Mouse (Mus musculus) liver, embryonic 14.5 days (tissue): Measurements from ENCODE around the gene Atrnl1. TPM values are rescaled to one million over a fixed set of nuclear protein-coding genes. Genes with fewer than 3 reads are reported as not detected.

ENCODE experiments used
- ATAC-seq: fragments of 200-750 bp; cut with Nextera tagmentation; 2 replicates; pipeline ENCODE4 v1.8.0; 2017; ENCODE audit warnings: moderate number of reproducible peaks, mild to moderate bottlenecking, moderate library complexity; ENCODE audit not compliant: insufficient read depth
- DNase-seq, 3 experiments: peaks; one replicate each; pipeline ENCODE4 v3.0.0-alpha.2; 2012 to 2013; ENCODE audit warnings: low read depth in 3 of 3, low spot score in 3 of 3
- H3K27ac ChIP-seq: fragments of 300-500 bp; sonication (generic); 2 replicates; pipeline ENCODE4 v1.5.1; 2014; ENCODE audit warnings: moderate library complexity, mild to moderate bottlenecking, control low read depth, inconsistent platforms
- H3K27me3 ChIP-seq: fragments of 300-500 bp; sonication (generic); 2 replicates; pipeline ENCODE4 v1.6.1; 2014; ENCODE audit warnings: mild to moderate bottlenecking, low read length, moderate library complexity; ENCODE audit not compliant: control insufficient read depth, insufficient read depth
- H3K36me3 ChIP-seq: fragments of 300-500 bp; sonication (generic); replicated peaks from 2 replicates; pipeline ENCODE4 v1.6.1; 2014; ENCODE audit warnings: low read depth; ENCODE audit not compliant: control insufficient read depth, insufficient read depth
- H3K4me1 ChIP-seq, 2 experiments: fragments of 200-500 bp in 1 of 2; fragments of 300-500 bp in 1 of 2; sonication (generic) in 1 of 2; replicated peaks; 2 replicates each; pipeline ENCODE4 v1.6.1; 2012 to 2014; ENCODE audit warnings: antibody characterized with exemption in 1 of 2, inconsistent platforms in 1 of 2, low read length in 1 of 2; ENCODE audit not compliant: control insufficient read depth in 2 of 2, insufficient read depth in 2 of 2
- H3K4me2 ChIP-seq: fragments of 300-500 bp; sonication (generic); 2 replicates; pipeline ENCODE4 v1.6.1; 2014; ENCODE audit warnings: low read depth, mild to moderate bottlenecking, control low read depth, moderate library complexity
- H3K4me3 ChIP-seq, 2 experiments: fragments of 200-500 bp in 1 of 2; fragments of 300-500 bp in 1 of 2; sonication (generic) in 1 of 2; 2 replicates each; pipeline ENCODE4 v1.5.1; 2012 to 2014; ENCODE audit warnings: low read depth in 2 of 2, low read length in 2 of 2, mild to moderate bottlenecking in 2 of 2, control low read depth in 1 of 2, inconsistent platforms in 1 of 2, moderate library complexity in 1 of 2; ENCODE audit not compliant: insufficient read depth in 1 of 2
- H3K9ac ChIP-seq: fragments of 300-500 bp; sonication (generic); replicated peaks from 2 replicates; pipeline ENCODE4 v1.6.1; 2014; ENCODE audit warnings: mild to moderate bottlenecking, control low read depth, moderate library complexity
- H3K9me3 ChIP-seq: fragments of 300-500 bp; sonication (generic); 2 replicates; pipeline ENCODE4 v1.6.1; 2016; ENCODE audit warnings: low read length, mixed read lengths; ENCODE audit not compliant: control insufficient read depth
- CTCF ChIP-seq: IDR thresholded peaks from 2 replicates; pipeline ENCODE4 v1.5.1; 2016; ENCODE audit warnings: antibody characterized with exemption, low read depth, control low read depth
- EP300 ChIP-seq: IDR thresholded peaks from 2 replicates; pipeline ENCODE4 v1.6.1; 2016; ENCODE audit warnings: antibody characterized with exemption, low read depth
- WGBS: fragments of 180-500 bp; shearing (Covaris S2); extraction: QIAGEN DNeasy Blood & Tissue Kit; methylation state at CpG from one replicate; pipeline ENCODE4 v1.1.7; 2014; ENCODE audit not compliant: insufficient replicate concordance; 5-methylcytosine and 5-hydroxymethylcytosine counted together
- microRNA-seq: library from miRNA; unstranded; fragments of <30 nt; microRNA quantifications from one replicate; pipeline ENCODE4, GENCODE M21; 2016
- polyA plus RNA-seq, 2 experiments: library from polyadenylated mRNA; depleted of rRNA in 1 of 2; stranded (reverse) in 1 of 2; unstranded in 1 of 2; fragments of >200 nt; fragmentation: Nextera tagmentation in 1 of 2; extraction: Ambion mirVana in 1 of 2; gene quantifications; 2 replicates each; pipeline versions ENCODE4 v1.2.1 to v1.2.3; 2012 to 2014

The Atrnl1 gene
- polyA plus RNA-seq, 2 experiments, result 0.46 to 1.3 TPM

- Histone ChIP-seq H3K9me3 (no peaks in the 10 kb centered on the region), H3K27me3 (no peaks in the 10 kb centered on the region), H3K4me3 (no peak overlapping the region), H3K9ac (no peak overlapping the region), H3K4me2 (no peak overlapping the region), H3K4me1 (no peaks in the 10 kb centered on the region), H3K27ac (no peak overlapping the region), H3K36me3 (no peaks in the 10 kb centered on the region)
- DNase-seq (no peak), ATAC-seq (no peak)
- WGBS, result 53% methylated on average over 9 of the region's 9 CpGs
- no peak for TF ChIP-seq CTCF
- no peak for TF ChIP-seq EP300
These were observed 554.8 kb downstream of the Atrnl1 start for GRCm38 (mm10) chr19:58165635-58166015.

GRCm38 (mm10) chr19:58166147-58166546 lies 555.3 kb downstream of the Atrnl1 start:
- Histone ChIP-seq H3K27ac (no peak overlapping the region), H3K4me3 (no peak overlapping the region), H3K4me1 (no peaks in the 10 kb centered on the region), H3K9me3 (no peaks in the 10 kb centered on the region), H3K36me3 (no peaks in the 10 kb centered on the region), H3K9ac (no peak overlapping the region), H3K27me3 (no peaks in the 10 kb centered on the region), H3K4me2 (no peak overlapping the region)
- TF ChIP-seq EP300 (no peak), CTCF (no peak)
- 74% methylated on average over 6 of the region's 6 CpGs for WGBS
- DNase-seq (no peak), ATAC-seq (no peak)

GRCm38 (mm10) chr19:58178410-58178809 lies 567.6 kb downstream of the Atrnl1 start:
- Histone ChIP-seq H3K4me2 (no peak overlapping the region), H3K9ac (no peak overlapping the region), H3K27me3 (no peaks in the 10 kb centered on the region), H3K4me3 (no peak overlapping the region), H3K4me1 (no peaks in the 10 kb centered on the region), H3K36me3 (no peaks in the 10 kb centered on the region), H3K9me3 (no peaks in the 10 kb centered on the region), H3K27ac (no peak overlapping the region)
- WGBS, result 63% methylated on average over 10 of the region's 10 CpGs
- TF ChIP-seq CTCF (no peak), EP300 (no peak)
- DNase-seq (no peak), ATAC-seq (no peak)

- no peak for ATAC-seq
- Histone ChIP-seq H3K4me2 (no peak overlapping the region), H3K27me3 (no peaks in the 10 kb centered on the region), H3K27ac (no peak overlapping the region), H3K36me3 (no peaks in the 10 kb centered on the region), H3K4me3 (no peak overlapping the region), H3K4me1 (no peaks in the 10 kb centered on the region), H3K9me3 (no peaks in the 10 kb centered on the region), H3K9ac (no peak overlapping the region)
- DNase-seq, result no peak
- WGBS, result 12% methylated on average over 5 of the region's 5 CpGs
- TF ChIP-seq CTCF, result no peak
- TF ChIP-seq EP300, result no peak
These were observed 569.9 kb downstream of the Atrnl1 start for GRCm38 (mm10) chr19:58180773-58181172.

Small RNA genes within 50 kb of the gene (microRNA-seq; reads per million reads assigned to microRNA genes)
- 1.3 reads per million for gene Mir5623

Other genes starting within 250 kb of the Atrnl1 start
- gene Trub1, start 158.1 kb upstream of the Atrnl1 start, polyA plus RNA-seq (2012; rRNA removed), result 4.2 and 6.7 TPM in 2 replicates
- gene Trub1, start 158.1 kb upstream of the Atrnl1 start, polyA plus RNA-seq (2014; fragmentation: Nextera tagmentation; extraction: Ambion mirVana), result 7.8 and 8.1 TPM in 2 replicates